Mouse (Mus musculus) stomach, postnatal 0 days (tissue): ENCODE measurements around the gene Rpl22l1. TPM values are rescaled to one million over a fixed set of nuclear protein-coding genes. Genes with fewer than 3 reads are reported as not detected.
A peak's percentile ranks its signal among the peaks of the same experiment; 100 is the strongest.

ENCODE experiments used
- ATAC-seq: fragments of 200-750 bp; cut with Nextera tagmentation; 2 replicates; pipeline ENCODE4 v1.8.0; 2017; ENCODE audit not compliant: low FRiP score, low TSS enrichment
- DNase-seq: peaks from one replicate; pipeline ENCODE4 v3.0.0-alpha.2; 2016; ENCODE audit warnings: low spot score
- H3K27ac ChIP-seq: fragments of 300-500 bp; sonication (generic); replicated peaks from 2 replicates; pipeline ENCODE4 v1.5.1; 2014; ENCODE audit warnings: mild to moderate bottlenecking, control low read depth
- H3K27me3 ChIP-seq: fragments of 300-500 bp; sonication (generic); 2 replicates; pipeline ENCODE4 v1.6.1; 2014; ENCODE audit warnings: low read length; ENCODE audit not compliant: control insufficient read depth, insufficient read depth
- H3K36me3 ChIP-seq: fragments of 300-500 bp; sonication (generic); 2 replicates; pipeline ENCODE4 v1.6.1; 2014; ENCODE audit warnings: low read length, mixed read lengths; ENCODE audit not compliant: control insufficient read depth, insufficient read depth
- H3K4me1 ChIP-seq: fragments of 300-500 bp; sonication (generic); replicated peaks from 2 replicates; pipeline ENCODE4 v1.6.1; 2014; ENCODE audit warnings: antibody characterized with exemption; ENCODE audit not compliant: control insufficient read depth, insufficient read depth
- H3K4me2 ChIP-seq: fragments of 300-500 bp; sonication (generic); replicated peaks from 2 replicates; pipeline ENCODE4 v1.6.1; 2014; ENCODE audit warnings: low read depth, mild to moderate bottlenecking, control low read depth, moderate library complexity
- H3K4me3 ChIP-seq: fragments of 300-500 bp; sonication (generic); 2 replicates; pipeline ENCODE4 v1.5.1; 2014; ENCODE audit warnings: low read depth, low read length, control low read depth
- H3K9ac ChIP-seq: fragments of 300-500 bp; sonication (generic); 2 replicates; pipeline ENCODE4 v1.6.1; 2014; ENCODE audit warnings: mild to moderate bottlenecking, low read length, control low read depth, mixed read lengths
- H3K9me3 ChIP-seq: fragments of 300-500 bp; sonication (generic); 2 replicates; pipeline ENCODE4 v1.6.1; 2016; ENCODE audit warnings: low read length; ENCODE audit not compliant: control insufficient read depth
- CTCF ChIP-seq: IDR thresholded peaks from 2 replicates; pipeline ENCODE4 v1.5.1; 2016; ENCODE audit warnings: antibody characterized with exemption, low read depth, mild to moderate bottlenecking, moderate library complexity
- EP300 ChIP-seq: optimal IDR thresholded peaks from 2 replicates; pipeline ENCODE3; 2016; ENCODE audit warnings: antibody characterized with exemption
- WGBS: fragments of 180-500 bp; shearing (Covaris S2); extraction: QIAGEN DNeasy Blood & Tissue Kit; methylation state at CpG from one replicate; pipeline ENCODE4 v1.1.7; 2014; 5-methylcytosine and 5-hydroxymethylcytosine counted together
- polyA plus RNA-seq: library from polyadenylated mRNA; unstranded; fragments of >200 nt; fragmentation: Nextera tagmentation; extraction: Ambion mirVana; gene quantifications from 2 replicates; pipeline ENCODE4 v1.2.1, GENCODE M21; 2015

Gene Rpl22l1
- polyA plus RNA-seq, 1 experiment from 2014 or later, result 420 TPM

DNA sequence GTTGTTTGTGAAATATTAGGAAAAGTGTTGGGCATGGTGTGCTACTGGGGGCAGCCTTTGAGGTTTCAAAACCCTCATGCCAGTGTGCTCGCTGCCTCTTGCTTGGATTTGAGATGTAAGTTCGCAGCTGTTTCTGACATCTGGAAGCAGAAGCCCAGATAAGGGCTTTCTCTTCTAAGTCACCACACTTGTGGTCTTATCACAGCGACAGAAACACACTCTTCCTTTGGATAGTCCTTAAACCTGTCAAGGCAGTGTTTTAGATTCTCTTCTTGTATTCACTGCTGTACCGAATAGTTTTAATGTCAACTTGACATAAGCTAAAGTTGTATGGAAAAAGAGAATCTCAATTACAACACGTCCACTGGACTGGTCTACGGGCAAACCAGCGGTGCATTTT is 29.9 kb upstream of the Rpl22l1 start:
- no peak for TF ChIP-seq CTCF
- TF ChIP-seq EP300, result no peak
- H3K27ac ChIP-seq, result no peak overlapping the region
- H3K36me3 ChIP-seq, result no peaks in the 10 kb centered on the region
- H3K4me3 ChIP-seq, result no peak overlapping the region
- H3K9me3 ChIP-seq, result no peaks in the 10 kb centered on the region
- ATAC-seq (no peak), DNase-seq (no peak)
- H3K9ac ChIP-seq, result no peak overlapping the region
- 86% methylated on average over 7 of the region's 7 CpGs for WGBS
- H3K4me1 ChIP-seq, result no peaks in the 10 kb centered on the region
- H3K27me3 ChIP-seq, result no peaks in the 10 kb centered on the region
- no peak overlapping the region for H3K4me2 ChIP-seq

- Histone ChIP-seq H3K4me2 (no peak overlapping the region), H3K36me3 (no peaks in the 10 kb centered on the region)
- TF ChIP-seq EP300 (no peak), CTCF (no peak)
Observed at GRCm38 (mm10) chr3:28775958-28776357, 29.3 kb upstream of the Rpl22l1 start.

GRCm38 (mm10) chr3:28776491-28776890 is 28.7 kb upstream of the Rpl22l1 start:
- H3K27ac ChIP-seq, result no peak overlapping the region
- H3K4me2 ChIP-seq, result no peak overlapping the region
- H3K4me3 ChIP-seq, result no peak overlapping the region
- H3K27me3 ChIP-seq, result no peaks in the 10 kb centered on the region
- H3K4me1 ChIP-seq, result no peaks in the 10 kb centered on the region
- H3K9me3 ChIP-seq, result no peaks in the 10 kb centered on the region
- no peaks in the 10 kb centered on the region for H3K36me3 ChIP-seq
- 73% methylated on average over 1 of the region's 1 CpGs for WGBS
- no peak overlapping the region for H3K9ac ChIP-seq
- TF ChIP-seq CTCF (no peak), EP300 (no peak)
- no peak for DNase-seq
- no peak for ATAC-seq

More at GRCm38 (mm10) chr3:28775958-28776357, 29.3 kb upstream of the Rpl22l1 start:
- Histone ChIP-seq H3K9ac (no peak overlapping the region), H3K27me3 (no peaks in the 10 kb centered on the region), H3K27ac (no peak overlapping the region), H3K4me1 (no peaks in the 10 kb centered on the region), H3K4me3 (no peak overlapping the region), H3K9me3 (no peaks in the 10 kb centered on the region)
- WGBS, result 62% methylated on average over 1 of the region's 1 CpGs
- no peak for ATAC-seq
- no peak for DNase-seq

- Histone ChIP-seq H3K4me3 (peak overlapping the region; percentile 63; the same call in 1 of the 2 replicates), H3K27ac (no peak overlapping the region), H3K4me1 (no peaks in the 10 kb centered on the region), H3K4me2 (peak overlapping the region; percentile 99), H3K36me3 (no peaks in the 10 kb centered on the region), H3K9me3 (no peaks in the 10 kb centered on the region), H3K9ac (no peak overlapping the region), H3K27me3 (no peaks in the 10 kb centered on the region)
- ATAC-seq, result no peak
- DNase-seq, result no peak
- 77% methylated on average over 9 of the region's 9 CpGs for WGBS
- TF ChIP-seq EP300 (no peak), CTCF (no peak)
Observed at GRCm38 (mm10) chr3:28780511-28780910, 24.7 kb upstream of the Rpl22l1 start.

DNA sequence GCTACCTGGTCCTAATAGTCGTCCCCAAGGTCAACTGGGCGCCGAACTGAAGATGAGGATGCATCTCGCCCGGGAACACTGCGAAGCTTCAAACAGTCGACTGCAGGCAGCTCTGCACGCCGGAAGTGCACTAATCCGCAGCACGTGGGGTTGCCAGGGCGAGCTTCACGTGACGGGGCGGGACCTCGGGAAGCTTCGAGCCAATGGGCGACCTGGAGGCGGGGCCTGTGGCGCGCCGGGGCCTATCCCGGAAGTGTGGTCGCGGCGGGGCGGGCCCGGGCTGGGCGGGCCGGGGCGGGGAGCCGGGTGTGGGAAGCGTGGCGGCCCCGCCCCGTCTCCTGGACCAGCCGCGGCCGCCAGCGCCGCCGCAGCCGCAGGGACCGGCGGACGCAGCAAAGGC is 24.2 kb upstream of the Rpl22l1 start, which contains the start of gene Eif5a2:
Eif5a2 (plus strand) TSS at position 283 of the 400 bp plus-strand sequence.
- Histone ChIP-seq H3K9me3 (no peaks in the 10 kb centered on the region), H3K4me1 (no peaks in the 10 kb centered on the region), H3K4me3 (peak within 1 kb of the TSS; percentile 63), H3K27ac (no peak within 1 kb of the TSS), H3K9ac (peak within 1 kb of the TSS; percentile 68), H3K4me2 (peak within 1 kb of the TSS; percentile 99), H3K27me3 (no peaks in the 10 kb centered on the region), H3K36me3 (no peaks in the 10 kb centered on the region)
- TF ChIP-seq CTCF (no peak), EP300 (no peak)
- ATAC-seq (peak; percentile 100), DNase-seq (peak; percentile 95)
- WGBS, result 3% methylated on average over 40 of the region's 46 CpGs

DNA sequence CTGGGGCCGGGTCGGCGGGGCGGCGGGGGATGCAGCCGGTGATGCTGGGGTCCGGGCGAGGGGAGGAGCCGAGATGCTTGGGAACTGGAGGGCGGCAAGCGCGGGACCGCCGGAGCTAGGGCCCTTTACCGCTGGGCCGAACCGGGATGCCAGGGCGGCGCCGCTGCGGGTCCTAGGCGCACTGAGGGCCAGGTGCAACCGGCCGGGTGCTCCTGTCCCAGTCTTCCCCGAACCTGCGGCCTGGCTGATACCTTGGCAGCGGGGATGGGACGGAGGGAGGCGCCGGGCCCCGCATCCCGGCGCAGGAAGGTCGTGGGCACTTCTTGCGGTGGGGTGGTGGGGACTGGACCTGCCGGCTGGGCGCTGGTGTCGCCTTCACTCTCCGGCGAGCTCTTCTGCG is 23.8 kb upstream of the Rpl22l1 start:
- ATAC-seq (no peak; the same call in 1 of the 2 replicates), DNase-seq (no peak)
- H3K27ac ChIP-seq, result no peak overlapping the region
- WGBS, result 2% methylated on average over 38 of the region's 41 CpGs
- H3K27me3 ChIP-seq, result no peaks in the 10 kb centered on the region
- no peaks in the 10 kb centered on the region for H3K4me1 ChIP-seq
- H3K4me3 ChIP-seq, result peak overlapping the region; percentile 63
- peak overlapping the region; percentile 99 for H3K4me2 ChIP-seq
- peak overlapping the region; percentile 68 for H3K9ac ChIP-seq
- H3K9me3 ChIP-seq, result no peaks in the 10 kb centered on the region
- no peaks in the 10 kb centered on the region for H3K36me3 ChIP-seq
- TF ChIP-seq EP300, result no peak
- TF ChIP-seq CTCF, result no peak
